Mouse (Mus musculus): ENCODE measurements around the gene Dusp1.

DNA sequence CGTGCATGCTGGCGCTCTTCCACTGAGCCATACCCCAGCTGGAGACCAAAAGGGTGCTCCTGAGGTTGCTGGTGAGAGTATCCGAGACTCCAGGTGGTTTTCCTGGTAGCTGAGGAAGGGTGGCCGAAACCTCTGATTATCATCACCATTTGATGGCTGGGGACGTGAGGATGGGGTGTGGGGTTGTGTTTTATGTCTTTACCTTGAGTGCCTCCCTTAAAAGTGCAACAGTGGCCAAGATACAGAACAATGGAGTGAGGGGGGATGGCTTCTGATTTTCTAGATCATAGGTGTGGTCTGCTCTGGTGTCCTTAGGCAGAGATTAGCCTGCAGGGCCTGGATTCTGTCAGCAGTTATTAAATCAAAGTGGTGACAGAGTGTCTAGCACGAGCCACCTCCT is 17.5 kb upstream of the Dusp1 start:
- TF ChIP-seq CTCF (IDR thresholded peaks at IDR 0.05; ENCODE audit: extremely low read depth, insufficient read depth, low read length): no peak
- no peak for TF ChIP-seq POLR2A (IDR thresholded peaks at IDR 0.05; ENCODE audit: extremely low read depth, insufficient read depth, low read length)
